ENCODE assay signal across 23 mouse cellular contexts in the genomic region with DNA sequence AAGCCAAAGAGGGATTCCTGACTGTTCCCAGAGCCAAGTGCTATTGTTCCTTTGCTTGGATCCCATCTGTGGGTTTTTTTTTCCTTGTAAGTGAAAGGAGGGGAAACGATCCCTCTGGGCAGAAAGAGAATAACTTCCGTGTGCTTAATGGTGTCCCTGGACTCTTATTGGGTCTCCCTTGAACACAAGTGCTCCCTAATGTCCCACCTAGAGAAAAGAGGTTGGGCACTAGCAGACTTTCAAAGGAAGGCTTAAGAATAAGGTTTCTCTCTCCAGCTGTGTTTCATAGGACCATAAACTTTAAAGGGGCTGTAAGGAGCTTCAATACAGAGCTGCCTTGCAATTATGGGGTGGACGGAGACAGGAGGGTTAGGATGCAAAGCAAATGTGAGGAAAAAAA.
DNase-seq lines count a peak whose midpoint lies in the region; ATAC-seq and TF ChIP-seq lines count a peak whose summit lies in the region.
"Had no signal": no experiment of that assay in that cellular context is flagged by ENCODE, and none has a peak within 500 bp of the region (broad histone marks: within the 10 kb centered on the region; RNA-seq: fewer than 3 reads in every experiment).

No protein-coding gene starts in this region.

- no peaks in the 10 kb centered on the region for H3K9me3 ChIP-seq in forebrain, embryonic 14.5 days (replicated peaks; ENCODE audit: control insufficient read depth, low read length)
- no peaks in the 10 kb centered on the region for H3K9me3 ChIP-seq in forebrain, embryonic 13.5 days (replicated peaks)
- no peaks in the 10 kb centered on the region for H3K9me3 ChIP-seq in midbrain, embryonic 15.5 days
- no peaks in the 10 kb centered on the region for H3K9me3 ChIP-seq in midbrain, postnatal 0 days (ENCODE audit: low read length)
- H3K9me3 ChIP-seq in limb, embryonic 12.5 days: no peaks in the 10 kb centered on the region
- H3K9me3 ChIP-seq: embryonic facial prominence, embryonic 12.5 days; heart, embryonic 10.5 days; heart, embryonic 15.5 days; hindbrain, embryonic 15.5 days had no signal

- no peak overlapping the region for H3K4me3 ChIP-seq in forebrain, embryonic 14.5 days (ENCODE audit: low read depth, low read length)
- H3K4me3 ChIP-seq in forebrain, embryonic 13.5 days: no peak overlapping the region
- H3K4me3 ChIP-seq in midbrain, embryonic 15.5 days: no peak overlapping the region
- H3K4me3 ChIP-seq in midbrain, postnatal 0 days (ENCODE audit: low read depth, low read length): no peak overlapping the region
- no peak overlapping the region for H3K4me3 ChIP-seq in limb, embryonic 12.5 days (replicated peaks)
- H3K4me3 ChIP-seq: embryonic facial prominence, embryonic 12.5 days; heart, embryonic 10.5 days; heart, embryonic 15.5 days; hindbrain, embryonic 15.5 days had no signal

- 0 out of 2 replicates have a peak, but pooled peaks cover 4% of the 10 kb centered on the region for H3K4me1 ChIP-seq in forebrain, embryonic 14.5 days (ENCODE audit: control insufficient read depth, insufficient read depth, low read length)
- H3K4me1 ChIP-seq in forebrain, embryonic 13.5 days: peaks cover 14% of the 10 kb centered on the region
- peaks cover 47% of the 10 kb centered on the region for H3K4me1 ChIP-seq in midbrain, embryonic 15.5 days
- H3K4me1 ChIP-seq in midbrain, postnatal 0 days (ENCODE audit: insufficient read depth, low read length): peaks cover 6% of the 10 kb centered on the region; the same call in 1 of the 2 replicates
- peaks cover 70% of the 10 kb centered on the region for H3K4me1 ChIP-seq in limb, embryonic 12.5 days (replicated peaks)

- H3K4me2 ChIP-seq in forebrain, embryonic 14.5 days (ENCODE audit: low read length): no peak overlapping the region
- no peak overlapping the region for H3K4me2 ChIP-seq in forebrain, embryonic 13.5 days
- no peak overlapping the region for H3K4me2 ChIP-seq in midbrain, embryonic 15.5 days
- no peak overlapping the region for H3K4me2 ChIP-seq in midbrain, postnatal 0 days (ENCODE audit: low read depth, low read length, poor library complexity, severe bottlenecking)
- H3K4me2 ChIP-seq in limb, embryonic 12.5 days: no peak overlapping the region
- H3K4me2 ChIP-seq: embryonic facial prominence, embryonic 12.5 days; heart, embryonic 15.5 days; hindbrain, embryonic 15.5 days had no signal

- ATAC-seq in forebrain, embryonic 14.5 days: no peak
- no peak for ATAC-seq in forebrain, embryonic 13.5 days
- ATAC-seq in midbrain, embryonic 15.5 days (replicated peaks): no peak
- ATAC-seq in midbrain, postnatal 0 days (ENCODE audit: low FRiP score): no peak
- peak; percentile 53; the same call in 1 of the 2 replicates for ATAC-seq in limb, embryonic 12.5 days (ENCODE audit: insufficient number of reproducible peaks, insufficient read depth, low FRiP score, low TSS enrichment, low read depth)
- ATAC-seq: CD4-positive, CD25-positive, alpha-beta regulatory T cell, adult 4 months; forebrain, postnatal 0 days had no signal

- H3K27ac ChIP-seq in forebrain, embryonic 14.5 days (ENCODE audit: low read depth, low read length): no peak overlapping the region
- no peak overlapping the region for H3K27ac ChIP-seq in forebrain, embryonic 13.5 days
- 0 out of 2 replicates have a peak overlapping the region, but pooled peaks have one; percentile 4 for H3K27ac ChIP-seq in midbrain, embryonic 15.5 days
- no peak overlapping the region for H3K27ac ChIP-seq in midbrain, postnatal 0 days (ENCODE audit: low read depth, low read length)
- H3K27ac ChIP-seq in limb, embryonic 12.5 days: peak overlapping the region; percentile 71
- H3K27ac ChIP-seq: embryonic facial prominence, embryonic 12.5 days; heart, embryonic 10.5 days; heart, embryonic 15.5 days; hindbrain, embryonic 15.5 days had no signal

- H3K9ac ChIP-seq in forebrain, embryonic 14.5 days (ENCODE audit: low read length): no peak overlapping the region
- no peak overlapping the region for H3K9ac ChIP-seq in forebrain, embryonic 13.5 days
- no peak overlapping the region for H3K9ac ChIP-seq in midbrain, embryonic 15.5 days
- H3K9ac ChIP-seq in midbrain, postnatal 0 days (replicated peaks; ENCODE audit: low read length, poor library complexity, severe bottlenecking): no peak overlapping the region
- no peak overlapping the region for H3K9ac ChIP-seq in limb, embryonic 12.5 days (replicated peaks)
- H3K9ac ChIP-seq: embryonic facial prominence, embryonic 12.5 days; forebrain, postnatal 0 days; heart, embryonic 15.5 days; hindbrain, embryonic 15.5 days had no signal

- WGBS in forebrain, embryonic 14.5 days: 32% methylated on average over 3 of the region's 3 CpGs
- 28% methylated on average over 3 of the region's 3 CpGs for WGBS in forebrain, embryonic 13.5 days
- WGBS in midbrain, embryonic 15.5 days: 41% methylated on average over 3 of the region's 3 CpGs
- 45% methylated on average over 3 of the region's 3 CpGs for WGBS in midbrain, postnatal 0 days
- 19% methylated on average over 3 of the region's 3 CpGs for WGBS in limb, embryonic 12.5 days

- no peaks in the 10 kb centered on the region for H3K36me3 ChIP-seq in forebrain, embryonic 14.5 days (ENCODE audit: control insufficient read depth, insufficient read depth, low read length)
- no peaks in the 10 kb centered on the region for H3K36me3 ChIP-seq in forebrain, embryonic 13.5 days (ENCODE audit: poor library complexity, severe bottlenecking)
- H3K36me3 ChIP-seq in midbrain, embryonic 15.5 days (replicated peaks): no peaks in the 10 kb centered on the region
- H3K36me3 ChIP-seq in midbrain, postnatal 0 days (ENCODE audit: insufficient read depth, low read length): no peaks in the 10 kb centered on the region
- H3K36me3 ChIP-seq in limb, embryonic 12.5 days: no peaks in the 10 kb centered on the region
- H3K36me3 ChIP-seq: embryonic facial prominence, embryonic 12.5 days; G1E; heart, embryonic 10.5 days; heart, embryonic 15.5 days; hindbrain, embryonic 15.5 days had no signal

- H3K27me3 ChIP-seq in forebrain, embryonic 14.5 days (replicated peaks; ENCODE audit: control insufficient read depth, insufficient read depth, low read length): no peaks in the 10 kb centered on the region
- no peaks in the 10 kb centered on the region for H3K27me3 ChIP-seq in forebrain, embryonic 13.5 days
- no peaks in the 10 kb centered on the region for H3K27me3 ChIP-seq in midbrain, embryonic 15.5 days (replicated peaks)
- H3K27me3 ChIP-seq in midbrain, postnatal 0 days (ENCODE audit: insufficient read depth, low read length): no peaks in the 10 kb centered on the region
- H3K27me3 ChIP-seq in limb, embryonic 12.5 days: peaks cover 3% of the 10 kb centered on the region; the same call in 1 of the 2 replicates
- H3K27me3 ChIP-seq: embryonic facial prominence, embryonic 12.5 days; heart, embryonic 15.5 days; hindbrain, embryonic 15.5 days had no signal

- peak; percentile 20 for DNase-seq in forebrain, embryonic 14.5 days (ENCODE audit: low spot score)
- DNase-seq in midbrain, postnatal 0 days (ENCODE audit: low spot score): no peak
- no peak for DNase-seq in spleen, adult 18-20 months
- no peak for DNase-seq in lung, postnatal 25 days (ENCODE audit: low spot score)
- DNase-seq: adrenal gland, adult 8-10 months; adrenal gland, postnatal 36 days; B cell, adult 2 months; cerebellum, adult 11 months; cerebellum, adult 8-10 months; cerebellum, postnatal 14 days; forebrain, postnatal 0 days; gastrocnemius, postnatal 36 days; heart, adult 18-20 months; heart, postnatal 14 days had no signal

- no peak for TF ChIP-seq CTCF in midbrain, postnatal 0 days (IDR thresholded peaks at IDR 0.05)

Comparison
In these comparisons a context has a peak if more than half of its experiments do, and no peak if none do; other contexts are left out.
1. H3K27ac ChIP-seq: peak in midbrain, embryonic 15.5 days (single experiment) and limb, embryonic 12.5 days (single experiment); none in forebrain, embryonic 14.5 days (single experiment), forebrain, embryonic 13.5 days (single experiment) and midbrain, postnatal 0 days (single experiment).